Mouse (Mus musculus) kidney, postnatal 0 days (tissue): ENCODE data around the gene Atp6v0b. TPM values are rescaled to one million over a fixed set of nuclear protein-coding genes. Genes with fewer than 3 reads are reported as not detected.

Experiments used
- ATAC-seq: fragments of 200-750 bp; cut with Nextera tagmentation; replicated peaks from 2 replicates; pipeline ENCODE4 v1.8.0; 2017; ENCODE audit warnings: low read depth, moderate number of reproducible peaks, moderate TSS enrichment, moderate library complexity; ENCODE audit not compliant: low FRiP score
- DNase-seq: peaks from one replicate; pipeline ENCODE4 v3.0.0-alpha.2; 2016; ENCODE audit warnings: low spot score
- H3K27ac ChIP-seq: fragments of 300-500 bp; sonication (generic); 2 replicates; pipeline ENCODE4 v1.5.1; 2014; ENCODE audit warnings: mild to moderate bottlenecking
- H3K27me3 ChIP-seq: fragments of 300-500 bp; sonication (generic); 2 replicates; pipeline ENCODE4 v1.6.1; 2014; ENCODE audit warnings: low read length, mixed read lengths; ENCODE audit not compliant: insufficient read depth
- H3K36me3 ChIP-seq: fragments of 300-500 bp; sonication (generic); 2 replicates; pipeline ENCODE4 v1.6.1; 2014; ENCODE audit warnings: low read length, mixed read lengths; ENCODE audit not compliant: insufficient read depth
- H3K4me1 ChIP-seq: fragments of 300-500 bp; sonication (generic); replicated peaks from 2 replicates; pipeline ENCODE4 v1.6.1; 2014; ENCODE audit warnings: antibody characterized with exemption, low read length, mixed read lengths; ENCODE audit not compliant: insufficient read depth
- H3K4me2 ChIP-seq: fragments of 300-500 bp; sonication (generic); 2 replicates; pipeline ENCODE4 v1.6.1; 2014; ENCODE audit warnings: mild to moderate bottlenecking, low read length, moderate library complexity, mixed read lengths
- H3K4me3 ChIP-seq: fragments of 300-500 bp; sonication (generic); replicated peaks from 2 replicates; pipeline ENCODE4 v1.5.1; 2014; ENCODE audit warnings: low read depth, low read length
- H3K9ac ChIP-seq: fragments of 300-500 bp; sonication (generic); 2 replicates; pipeline ENCODE4 v1.6.1; 2014; ENCODE audit warnings: low read depth, low read length
- H3K9me3 ChIP-seq: fragments of 300-500 bp; sonication (generic); replicated peaks from 2 replicates; pipeline ENCODE4 v1.6.1; 2016; ENCODE audit warnings: low read length, inconsistent platforms, mixed read lengths
- CTCF ChIP-seq: IDR thresholded peaks from 2 replicates; pipeline ENCODE4 v1.5.1; 2016; ENCODE audit warnings: antibody characterized with exemption, low read depth, mild to moderate bottlenecking, moderate library complexity
- WGBS: fragments of 180-500 bp; shearing (Covaris S2); extraction: QIAGEN DNeasy Blood & Tissue Kit; methylation state at CpG from one replicate; pipeline ENCODE4 v1.1.7; 2014; 5-methylcytosine and 5-hydroxymethylcytosine counted together
- polyA plus RNA-seq: library from polyadenylated mRNA; unstranded; fragments of >200 nt; fragmentation: Nextera tagmentation; extraction: Ambion mirVana; gene quantifications from 2 replicates; pipeline ENCODE4 v1.2.1, GENCODE M21; 2015

Gene Atp6v0b
- polyA plus RNA-seq, 1 experiment from 2014 or later = 374 TPM

- no peak overlapping the region for H3K9ac ChIP-seq
- no peak for ATAC-seq
- 79% methylated on average over 5 of the region's 5 CpGs for WGBS
- no peaks in the 10 kb centered on the region for H3K27me3 ChIP-seq
- no peak overlapping the region for H3K4me3 ChIP-seq
- H3K27ac ChIP-seq = no peak overlapping the region
- TF ChIP-seq CTCF = no peak
- H3K9me3 ChIP-seq = no peaks in the 10 kb centered on the region
- no peaks in the 10 kb centered on the region for H3K36me3 ChIP-seq
- H3K4me2 ChIP-seq = no peak overlapping the region
- no peak for DNase-seq
- H3K4me1 ChIP-seq = peaks cover 9% of the 10 kb centered on the region; the same call in 1 of the 2 replicates
Measured at GRCm38 (mm10) chr4:117840821-117841220, 46.3 kb downstream of the Atp6v0b start.

- DNase-seq (peak; percentile 9), ATAC-seq (no peak)
- no peaks in the 10 kb centered on the region for H3K36me3 ChIP-seq
- no peak overlapping the region for H3K9ac ChIP-seq
- 41% methylated on average over 6 of the region's 6 CpGs for WGBS
- H3K4me1 ChIP-seq = peaks cover 9% of the 10 kb centered on the region; the same call in 1 of the 2 replicates
- no peak overlapping the region for H3K4me3 ChIP-seq
- H3K27ac ChIP-seq = peak overlapping the region; percentile 62
- no peaks in the 10 kb centered on the region for H3K27me3 ChIP-seq
- H3K4me2 ChIP-seq = no peak overlapping the region
- no peaks in the 10 kb centered on the region for H3K9me3 ChIP-seq
- no peak for TF ChIP-seq CTCF
Measured at GRCm38 (mm10) chr4:117839366-117839765, 47.8 kb downstream of the Atp6v0b start.

- ATAC-seq (no peak), DNase-seq (no peak)
- Histone ChIP-seq H3K4me2 (no peak overlapping the region), H3K4me3 (no peak overlapping the region), H3K9me3 (no peaks in the 10 kb centered on the region), H3K27ac (no peak overlapping the region), H3K36me3 (no peaks in the 10 kb centered on the region), H3K9ac (no peak overlapping the region), H3K4me1 (peaks cover 9% of the 10 kb centered on the region; the same call in 1 of the 2 replicates), H3K27me3 (no peaks in the 10 kb centered on the region)
- WGBS = 76% methylated on average over 4 of the region's 4 CpGs
- no peak for TF ChIP-seq CTCF
Measured at GRCm38 (mm10) chr4:117837271-117837670, 49.9 kb downstream of the Atp6v0b start.

GRCm38 (mm10) chr4:117836204-117836767 lies 50.8 kb downstream of the Atp6v0b start:
- Histone ChIP-seq H3K36me3 (no peaks in the 10 kb centered on the region), H3K4me1 (peaks cover 16% of the 10 kb centered on the region; the same call in 1 of the 2 replicates), H3K9ac (peak overlapping the region; percentile 74), H3K9me3 (no peaks in the 10 kb centered on the region), H3K27ac (peak overlapping the region; percentile 85), H3K27me3 (no peaks in the 10 kb centered on the region), H3K4me3 (peak overlapping the region; percentile 64), H3K4me2 (peak overlapping the region; percentile 94)
- under 1% methylated on average over 42 of the region's 48 CpGs for WGBS
- DNase-seq = peak; percentile 96
- peak; percentile 91 for ATAC-seq
- no peak for TF ChIP-seq CTCF

GRCm38 (mm10) chr4:117835531-117836111 lies 51.5 kb downstream of the Atp6v0b start:
- peak overlapping the region; percentile 64 for H3K4me3 ChIP-seq
- H3K9me3 ChIP-seq = no peaks in the 10 kb centered on the region
- DNase-seq (peak; percentile 34), ATAC-seq (peak; percentile 16; the same call in 1 of the 2 replicates)
- no peak for TF ChIP-seq CTCF
- peaks cover 16% of the 10 kb centered on the region; the same call in 1 of the 2 replicates for H3K4me1 ChIP-seq
- no peaks in the 10 kb centered on the region for H3K27me3 ChIP-seq
- H3K36me3 ChIP-seq = no peaks in the 10 kb centered on the region
- peak overlapping the region; percentile 85 for H3K27ac ChIP-seq
- under 1% methylated on average over 59 of the region's 60 CpGs for WGBS
- H3K4me2 ChIP-seq = peak overlapping the region; percentile 94
- peak overlapping the region; percentile 74 for H3K9ac ChIP-seq

- H3K36me3 ChIP-seq = no peaks in the 10 kb centered on the region
- peak overlapping the region; percentile 85 for H3K27ac ChIP-seq
- H3K4me2 ChIP-seq = peak overlapping the region; percentile 94
- DNase-seq (peak; percentile 92), ATAC-seq (peak; percentile 18; the same call in 1 of the 2 replicates)
- no peak for TF ChIP-seq CTCF
- H3K4me1 ChIP-seq = peaks cover 17% of the 10 kb centered on the region; the same call in 1 of the 2 replicates
- peak overlapping the region; percentile 74 for H3K9ac ChIP-seq
- peak overlapping the region; percentile 64 for H3K4me3 ChIP-seq
- 1% methylated on average over 35 of the region's 36 CpGs for WGBS
- no peaks in the 10 kb centered on the region for H3K9me3 ChIP-seq
- no peaks in the 10 kb centered on the region for H3K27me3 ChIP-seq
Measured at GRCm38 (mm10) chr4:117834845-117835530, 52.1 kb downstream of the Atp6v0b start.
